Mouse (Mus musculus): ENCODE measurements around the gene Sco2.

- TF ChIP-seq MAX (IDR thresholded peaks at IDR 0.05; ENCODE audit: low read length) (no peak), TBP (conservative IDR thresholded peaks at IDR 0.05; ENCODE audit: low read depth, low read length) (no peak), JUN (IDR thresholded peaks at IDR 0.05; ENCODE audit: insufficient read depth, low read depth, low read length) (no peak), CTCF (conservative IDR thresholded peaks at IDR 0.05 in 1 of 2, IDR thresholded peaks at IDR 0.05 in 1 of 2; ENCODE audit: low read depth in 2 of 2, low read length in 2 of 2) (no peak), UBTF (IDR thresholded peaks at IDR 0.05; ENCODE audit: low read depth, low read length) (no peak), TCF12 (IDR thresholded peaks at IDR 0.05; ENCODE audit: low read depth, low read length) (no peak), USF1 (IDR thresholded peaks at IDR 0.05; ENCODE audit: low read depth, low read length) (no peak), MAFK (IDR thresholded peaks at IDR 0.05; ENCODE audit: insufficient replicate concordance, low read length) (no peak), NRF1 (IDR thresholded peaks at IDR 0.05; ENCODE audit: low read depth, low read length) (no peak), ZMIZ1 (IDR thresholded peaks at IDR 0.05; ENCODE audit: low read depth, low read length) (no peak)
These were observed 5.8 kb upstream of the Sco2 start for GRCm38 (mm10) chr15:89379429-89379828.
